Mouse (Mus musculus) small intestine, adult 2 months (tissue): ENCODE measurements around the gene Car8.

Source experiments
- CTCF ChIP-seq: fragments of 200-500 bp; IDR thresholded peaks from 2 replicates; pipeline ENCODE4 v1.5.1; 2012; ENCODE audit warnings: low read depth, mild to moderate bottlenecking, control low read depth, inconsistent platforms, low read length, moderate library complexity, mixed read lengths; ENCODE audit not compliant: insufficient replicate concordance, insufficient read length; ENCODE audit errors: extremely low read depth
- POLR2A ChIP-seq: fragments of 200-500 bp; IDR thresholded peaks from 2 replicates; pipeline ENCODE4 v1.6.1; 2012; ENCODE audit warnings: low read depth, mild to moderate bottlenecking, control low read depth, inconsistent platforms, low read length, moderate library complexity

GRCm38 (mm10) chr4:8229661-8230298 is 9.1 kb downstream of the Car8 start:
- TF ChIP-seq POLR2A (no peak), CTCF (no peak)
